Mouse (Mus musculus): ENCODE measurements around the gene Aurka. TPM values are rescaled to one million over a fixed set of nuclear protein-coding genes. Genes with fewer than 3 reads are reported as not detected.
A peak's percentile ranks its signal among the peaks of the same experiment; 100 is the strongest.

The Aurka gene
- polyA plus RNA-seq, 1 experiment = 121 TPM

GRCm38 (mm10) chr2:172413273-172413672, 42.9 kb upstream of the Aurka start:
- Histone ChIP-seq H3K27me3 (ENCODE audit: control insufficient read depth, insufficient read depth, insufficient read length) (no peaks in the 10 kb centered on the region), H3K4me3 (ENCODE audit: insufficient read depth, poor library complexity, severe bottlenecking) (no peak overlapping the region), H3K36me3 (ENCODE audit: control insufficient read depth, insufficient read depth) (no peaks in the 10 kb centered on the region), H3K79me2 (ENCODE audit: control insufficient read depth, insufficient read depth) (no peaks in the 10 kb centered on the region), H3K79me3 (ENCODE audit: low read depth) (no peaks in the 10 kb centered on the region), H3ac (ENCODE audit: control insufficient read depth, insufficient read length, low read depth) (no peak overlapping the region)
- no peak for TF ChIP-seq CTCF (IDR thresholded peaks at IDR 0.05; ENCODE audit: control insufficient read depth, insufficient read depth, insufficient read length)
- no peak for TF ChIP-seq MAX (IDR thresholded peaks at IDR 0.05)
- no peak for TF ChIP-seq MYOG (IDR thresholded peaks at IDR 0.05; ENCODE audit: control insufficient read depth, extremely low read depth, insufficient read length)
- no peak for TF ChIP-seq FOSL1 (IDR thresholded peaks at IDR 0.05; ENCODE audit: insufficient read depth, low read length, poor library complexity, severe bottlenecking)
- TF ChIP-seq MYOD1 (IDR thresholded peaks at IDR 0.05; ENCODE audit: control insufficient read depth, insufficient read length, low read depth) = no peak
- TF ChIP-seq USF1 (IDR thresholded peaks at IDR 0.05; ENCODE audit: low read depth) = no peak
- TF ChIP-seq CEBPB (IDR thresholded peaks at IDR 0.05; ENCODE audit: low read depth) = no peak

GRCm38 (mm10) chr2:172412454-172412853, 42.1 kb upstream of the Aurka start:
- Histone ChIP-seq H3K79me3 (ENCODE audit: low read depth) (no peaks in the 10 kb centered on the region), H3K36me3 (ENCODE audit: control insufficient read depth, insufficient read depth) (no peaks in the 10 kb centered on the region), H3ac (ENCODE audit: control insufficient read depth, insufficient read length, low read depth) (no peak overlapping the region), H3K4me3 (ENCODE audit: insufficient read depth, poor library complexity, severe bottlenecking) (no peak overlapping the region), H3K27me3 (ENCODE audit: control insufficient read depth, insufficient read depth, insufficient read length) (no peaks in the 10 kb centered on the region), H3K79me2 (ENCODE audit: control insufficient read depth, insufficient read depth) (no peaks in the 10 kb centered on the region)
- peak; percentile 65 for TF ChIP-seq MYOD1 (IDR thresholded peaks at IDR 0.05; ENCODE audit: control insufficient read depth, insufficient read length, low read depth)
- no peak for TF ChIP-seq CTCF (IDR thresholded peaks at IDR 0.05; ENCODE audit: control insufficient read depth, insufficient read depth, insufficient read length)
- no peak for TF ChIP-seq CEBPB (IDR thresholded peaks at IDR 0.05; ENCODE audit: low read depth)

- no peaks in the 10 kb centered on the region for H3K79me3 ChIP-seq (ENCODE audit: low read depth)
- TF ChIP-seq CTCF (IDR thresholded peaks at IDR 0.05; ENCODE audit: control insufficient read depth, insufficient read depth, insufficient read length) = no peak
- no peak for TF ChIP-seq CEBPB (IDR thresholded peaks at IDR 0.05; ENCODE audit: low read depth)
- peak; percentile 91 for TF ChIP-seq MYOD1 (IDR thresholded peaks at IDR 0.05; ENCODE audit: control insufficient read depth, insufficient read length, low read depth)
- peak; percentile 67 for TF ChIP-seq FOSL1 (IDR thresholded peaks at IDR 0.05; ENCODE audit: insufficient read depth, low read length, poor library complexity, severe bottlenecking)
Observed at GRCm38 (mm10) chr2:172411091-172411490, 40.8 kb upstream of the Aurka start.

DNA sequence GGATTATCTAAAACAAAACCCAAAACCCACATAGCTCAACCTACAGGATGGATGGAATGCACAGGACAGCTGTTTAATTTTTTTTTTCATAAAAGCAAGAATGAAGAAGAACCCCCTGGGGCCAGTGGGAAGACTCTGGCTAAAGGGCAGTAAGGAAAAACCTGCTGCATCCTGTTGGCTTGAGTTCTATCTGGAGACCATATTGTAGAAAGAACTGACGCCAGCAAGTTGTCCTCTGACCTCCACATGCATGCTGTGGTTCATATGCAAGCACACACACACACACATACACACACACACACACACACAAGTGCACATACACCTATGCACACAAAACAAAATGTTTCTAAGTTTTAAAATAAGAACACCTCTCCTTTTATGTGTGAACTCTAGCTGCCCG, 40.4 kb upstream of the Aurka start:
- Histone ChIP-seq H3K36me3 (ENCODE audit: control insufficient read depth, insufficient read depth) (no peaks in the 10 kb centered on the region), H3K79me2 (ENCODE audit: control insufficient read depth, insufficient read depth) (no peaks in the 10 kb centered on the region), H3ac (ENCODE audit: control insufficient read depth, insufficient read length, low read depth) (no peak overlapping the region), H3K4me3 (ENCODE audit: insufficient read depth, poor library complexity, severe bottlenecking) (no peak overlapping the region), H3K27me3 (ENCODE audit: control insufficient read depth, insufficient read depth, insufficient read length) (no peaks in the 10 kb centered on the region), H3K79me3 (ENCODE audit: low read depth) (no peaks in the 10 kb centered on the region)
- TF ChIP-seq CEBPB (IDR thresholded peaks at IDR 0.05; ENCODE audit: low read depth) (no peak), MAX (IDR thresholded peaks at IDR 0.05) (no peak), MYOD1 (IDR thresholded peaks at IDR 0.05; ENCODE audit: control insufficient read depth, insufficient read length, low read depth) (no peak), CTCF (IDR thresholded peaks at IDR 0.05; ENCODE audit: control insufficient read depth, insufficient read depth, insufficient read length) (no peak), FOSL1 (IDR thresholded peaks at IDR 0.05; ENCODE audit: insufficient read depth, low read length, poor library complexity, severe bottlenecking) (no peak), MYOG (IDR thresholded peaks at IDR 0.05; ENCODE audit: control insufficient read depth, extremely low read depth, insufficient read length) (no peak), USF1 (IDR thresholded peaks at IDR 0.05; ENCODE audit: low read depth) (no peak)

More at GRCm38 (mm10) chr2:172411091-172411490, 40.8 kb upstream of the Aurka start:
- Histone ChIP-seq H3K4me3 (ENCODE audit: insufficient read depth, poor library complexity, severe bottlenecking) (no peak overlapping the region), H3K27me3 (ENCODE audit: control insufficient read depth, insufficient read depth, insufficient read length) (no peaks in the 10 kb centered on the region), H3K79me2 (ENCODE audit: control insufficient read depth, insufficient read depth) (no peaks in the 10 kb centered on the region), H3ac (ENCODE audit: control insufficient read depth, insufficient read length, low read depth) (no peak overlapping the region), H3K36me3 (ENCODE audit: control insufficient read depth, insufficient read depth) (no peaks in the 10 kb centered on the region)

DNA sequence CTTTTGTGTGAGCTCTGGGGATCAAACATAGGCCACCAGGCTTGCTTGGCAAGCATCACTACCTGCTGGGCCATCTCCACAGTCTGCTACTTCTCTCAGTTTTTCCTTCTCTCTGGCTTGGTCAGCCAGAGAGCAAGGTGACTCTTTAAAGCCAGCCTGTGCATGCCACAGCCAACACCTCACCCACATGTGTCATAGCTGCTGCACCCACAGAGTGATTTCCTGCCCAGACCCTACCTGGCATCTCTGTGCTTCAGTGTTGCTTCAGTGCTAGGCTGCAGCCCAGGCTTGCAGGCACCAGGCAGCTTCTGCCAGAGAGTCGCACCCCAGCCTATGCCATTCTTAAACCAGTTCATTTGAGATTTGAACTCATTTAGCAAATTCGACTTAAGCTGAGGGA, 37.2 kb upstream of the Aurka start:
- Histone ChIP-seq H3K4me3 (ENCODE audit: insufficient read depth, poor library complexity, severe bottlenecking) (no peak overlapping the region), H3ac (ENCODE audit: control insufficient read depth, insufficient read length, low read depth) (no peak overlapping the region), H3K36me3 (ENCODE audit: control insufficient read depth, insufficient read depth) (no peaks in the 10 kb centered on the region), H3K79me2 (ENCODE audit: control insufficient read depth, insufficient read depth) (no peaks in the 10 kb centered on the region), H3K79me3 (ENCODE audit: low read depth) (no peaks in the 10 kb centered on the region), H3K27me3 (ENCODE audit: control insufficient read depth, insufficient read depth, insufficient read length) (no peaks in the 10 kb centered on the region)
- TF ChIP-seq MAX (IDR thresholded peaks at IDR 0.05) = no peak
- TF ChIP-seq MYOD1 (IDR thresholded peaks at IDR 0.05; ENCODE audit: control insufficient read depth, insufficient read length, low read depth) = no peak
- TF ChIP-seq USF1 (IDR thresholded peaks at IDR 0.05; ENCODE audit: low read depth) = no peak
- no peak for TF ChIP-seq MYOG (IDR thresholded peaks at IDR 0.05; ENCODE audit: control insufficient read depth, extremely low read depth, insufficient read length)
- no peak for TF ChIP-seq FOSL1 (IDR thresholded peaks at IDR 0.05; ENCODE audit: insufficient read depth, low read length, poor library complexity, severe bottlenecking)
- TF ChIP-seq CTCF (IDR thresholded peaks at IDR 0.05; ENCODE audit: control insufficient read depth, insufficient read depth, insufficient read length) = no peak
- TF ChIP-seq CEBPB (IDR thresholded peaks at IDR 0.05; ENCODE audit: low read depth) = no peak

DNA sequence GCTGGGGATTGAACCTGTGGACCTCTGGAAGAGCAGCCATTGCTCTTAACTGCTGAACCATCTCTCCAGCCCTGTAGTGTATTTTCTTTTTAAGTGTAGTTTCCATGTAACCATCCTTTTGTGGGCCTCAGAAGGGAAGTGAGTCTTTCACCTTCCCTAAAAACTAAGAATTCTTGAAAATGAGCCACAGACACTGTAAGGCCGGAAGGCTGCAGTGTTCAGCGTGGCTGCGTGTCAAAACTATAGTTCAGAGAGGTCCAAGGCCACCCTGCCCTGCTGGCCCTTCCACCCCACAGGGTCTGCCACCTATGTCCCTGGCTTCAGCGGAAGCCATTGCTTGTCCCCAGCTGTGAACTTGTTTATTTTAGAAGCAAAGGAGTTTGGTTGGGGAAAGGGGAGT, 35.8 kb upstream of the Aurka start:
- H3K79me2 ChIP-seq (ENCODE audit: control insufficient read depth, insufficient read depth) = no peaks in the 10 kb centered on the region
- TF ChIP-seq CEBPB (IDR thresholded peaks at IDR 0.05; ENCODE audit: low read depth) = no peak
- TF ChIP-seq USF1 (IDR thresholded peaks at IDR 0.05; ENCODE audit: low read depth) = no peak
- no peak for TF ChIP-seq MAX (IDR thresholded peaks at IDR 0.05)
- TF ChIP-seq MYOG (IDR thresholded peaks at IDR 0.05; ENCODE audit: control insufficient read depth, extremely low read depth, insufficient read length) = no peak
- TF ChIP-seq CTCF (IDR thresholded peaks at IDR 0.05; ENCODE audit: control insufficient read depth, insufficient read depth, insufficient read length) = no peak
- no peak for TF ChIP-seq FOSL1 (IDR thresholded peaks at IDR 0.05; ENCODE audit: insufficient read depth, low read length, poor library complexity, severe bottlenecking)
- TF ChIP-seq MYOD1 (IDR thresholded peaks at IDR 0.05; ENCODE audit: control insufficient read depth, insufficient read length, low read depth) = no peak
- no peak overlapping the region for H3K4me3 ChIP-seq (ENCODE audit: insufficient read depth, poor library complexity, severe bottlenecking)
- H3ac ChIP-seq (ENCODE audit: control insufficient read depth, insufficient read length, low read depth) = no peak overlapping the region
- no peaks in the 10 kb centered on the region for H3K79me3 ChIP-seq (ENCODE audit: low read depth)
- no peaks in the 10 kb centered on the region for H3K36me3 ChIP-seq (ENCODE audit: control insufficient read depth, insufficient read depth)
- H3K27me3 ChIP-seq (ENCODE audit: control insufficient read depth, insufficient read depth, insufficient read length) = peaks cover 4% of the 10 kb centered on the region
